Mouse (Mus musculus): ENCODE measurements around the gene Gse1. TPM values are rescaled to one million over a fixed set of nuclear protein-coding genes. Genes with fewer than 3 reads are reported as not detected.

The Gse1 gene
- polyA plus RNA-seq, 1 experiment from 2014 or later, result 6.4 TPM

DNA sequence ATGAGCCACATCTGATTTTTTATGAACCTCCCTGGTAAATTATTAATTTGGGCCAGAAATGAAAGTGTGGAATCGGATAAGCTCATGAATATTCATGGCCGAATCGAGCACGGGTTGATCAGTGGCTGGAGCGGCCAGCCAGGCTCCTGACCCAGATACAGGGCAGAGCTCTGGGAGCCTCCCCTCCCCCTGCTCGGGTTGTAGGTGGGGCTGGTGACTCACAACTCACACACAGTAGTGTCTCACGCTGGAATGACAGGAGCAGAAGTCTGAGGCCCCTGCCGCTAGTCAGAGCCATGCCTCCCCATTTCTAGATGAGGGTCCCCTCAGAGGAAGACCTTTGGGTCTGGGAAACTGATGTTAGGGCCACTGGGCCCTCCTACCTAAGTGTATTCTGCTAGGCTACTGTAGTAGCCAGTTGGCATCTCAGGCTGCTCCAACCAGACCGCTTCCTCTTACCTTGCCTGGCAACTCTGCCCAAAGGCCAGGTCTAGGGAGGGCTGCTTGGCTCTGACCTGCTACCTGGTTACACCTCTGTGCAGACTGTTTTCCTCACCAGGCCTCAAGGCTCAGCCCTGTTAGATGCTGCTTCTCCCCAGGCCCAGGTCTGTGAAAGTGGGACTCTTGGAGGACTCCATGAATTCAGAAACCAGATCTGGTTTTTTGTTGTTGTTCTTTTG is 270.8 kb downstream of the Gse1 start:
- 24% methylated on average over 9 of the region's 9 CpGs for WGBS

DNA sequence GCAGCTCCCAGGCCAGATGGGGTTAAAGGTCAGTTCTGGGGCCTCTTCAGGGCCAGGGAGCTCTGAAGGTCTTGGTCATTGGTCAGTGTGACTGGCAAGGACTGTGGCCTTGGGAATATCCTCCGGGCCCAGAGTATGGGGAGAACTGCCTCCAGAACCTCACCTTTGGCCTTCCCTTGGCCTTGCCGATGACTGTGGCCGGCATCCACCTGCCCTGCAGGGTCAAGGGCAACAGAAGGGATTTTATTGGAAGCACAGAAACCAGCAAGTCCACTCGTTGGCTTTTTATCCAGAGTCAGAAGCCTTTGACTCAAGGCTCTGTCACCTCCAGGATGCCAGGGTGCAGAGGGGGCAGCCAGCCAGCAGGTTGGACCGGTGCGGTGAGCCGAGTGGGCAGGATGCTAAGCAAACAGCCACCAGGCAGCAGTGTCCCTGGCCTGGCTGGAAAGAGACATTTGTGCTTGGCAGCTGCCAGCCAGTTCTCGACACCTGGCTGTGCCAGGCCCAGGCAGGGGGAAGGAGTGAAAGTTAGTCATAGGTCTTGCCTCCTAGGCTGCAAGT is 272.5 kb downstream of the Gse1 start:
- ATAC-seq, result no peak
- H3K9me3 ChIP-seq (ENCODE audit: control insufficient read depth), result no peaks in the 10 kb centered on the region
- H3K36me3 ChIP-seq (ENCODE audit: control insufficient read depth, insufficient read depth), result no peaks in the 10 kb centered on the region
- TF ChIP-seq CTCF (IDR thresholded peaks at IDR 0.05; ENCODE audit: low read depth), result 0 out of 2 replicates have a peak, but pooled peaks have one; percentile 20
- H3K4me2 ChIP-seq (replicated peaks; ENCODE audit: low read depth), result no peak overlapping the region
- H3K27me3 ChIP-seq (replicated peaks; ENCODE audit: control insufficient read depth, insufficient read depth, low read length), result no peaks in the 10 kb centered on the region
- no peak overlapping the region for H3K27ac ChIP-seq (ENCODE audit: low read depth, low read length)
- H3K4me1 ChIP-seq (replicated peaks; ENCODE audit: control insufficient read depth, insufficient read depth, low read length), result peaks cover 37% of the 10 kb centered on the region
- H3K4me3 ChIP-seq (ENCODE audit: low read depth, low read length), result no peak overlapping the region
- no peak overlapping the region for H3K9ac ChIP-seq (ENCODE audit: low read depth, low read length)
- WGBS, result 73% methylated on average over 8 of the region's 8 CpGs

More for the DNA sequence above, 270.8 kb downstream of the Gse1 start:
- Histone ChIP-seq H3K4me2 (replicated peaks; ENCODE audit: low read depth) (peak overlapping the region; percentile 54), H3K36me3 (ENCODE audit: control insufficient read depth, insufficient read depth) (no peaks in the 10 kb centered on the region), H3K4me3 (ENCODE audit: low read depth, low read length) (no peak overlapping the region), H3K9me3 (ENCODE audit: control insufficient read depth) (no peaks in the 10 kb centered on the region), H3K27ac (ENCODE audit: low read depth, low read length) (peak overlapping the region; percentile 52), H3K9ac (ENCODE audit: low read depth, low read length) (0 out of 2 replicates have a peak overlapping the region, but pooled peaks have one; percentile 17), H3K27me3 (replicated peaks; ENCODE audit: control insufficient read depth, insufficient read depth, low read length) (no peaks in the 10 kb centered on the region), H3K4me1 (replicated peaks; ENCODE audit: control insufficient read depth, insufficient read depth, low read length) (peaks cover 24% of the 10 kb centered on the region)
- ATAC-seq, result peak; percentile 85
- no peak for TF ChIP-seq CTCF (IDR thresholded peaks at IDR 0.05; ENCODE audit: low read depth)

DNA sequence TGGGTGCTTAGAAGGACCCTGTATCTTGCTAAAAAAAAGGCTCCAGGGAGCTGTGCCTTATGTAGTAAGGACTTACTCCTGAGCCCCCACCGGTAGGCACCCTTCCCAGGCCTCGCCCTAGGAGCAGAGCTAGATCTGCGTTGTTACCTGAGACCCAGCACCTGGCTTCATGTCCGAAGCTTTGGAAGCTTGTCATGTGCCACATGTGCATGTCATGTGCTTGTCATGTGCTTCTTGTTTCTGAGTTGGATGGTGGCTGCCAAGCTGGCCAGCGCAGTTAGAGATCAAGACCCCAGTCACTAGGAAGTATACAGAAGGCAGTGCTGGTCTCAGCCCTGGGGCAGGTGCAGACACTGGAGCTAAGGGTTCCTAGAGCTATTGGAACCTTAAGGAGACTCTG is 273.2 kb downstream of the Gse1 start:
- no peaks in the 10 kb centered on the region for H3K9me3 ChIP-seq (ENCODE audit: control insufficient read depth)
- H3K4me1 ChIP-seq (replicated peaks; ENCODE audit: control insufficient read depth, insufficient read depth, low read length), result peaks cover 39% of the 10 kb centered on the region
- no peak overlapping the region for H3K4me3 ChIP-seq (ENCODE audit: low read depth, low read length)
- TF ChIP-seq CTCF (IDR thresholded peaks at IDR 0.05; ENCODE audit: low read depth), result no peak
- 58% methylated on average over 5 of the region's 5 CpGs for WGBS
- no peak overlapping the region for H3K27ac ChIP-seq (ENCODE audit: low read depth, low read length)
- no peak overlapping the region for H3K4me2 ChIP-seq (replicated peaks; ENCODE audit: low read depth)
- ATAC-seq, result no peak
- no peaks in the 10 kb centered on the region for H3K27me3 ChIP-seq (replicated peaks; ENCODE audit: control insufficient read depth, insufficient read depth, low read length)
- no peaks in the 10 kb centered on the region for H3K36me3 ChIP-seq (ENCODE audit: control insufficient read depth, insufficient read depth)
- H3K9ac ChIP-seq (ENCODE audit: low read depth, low read length), result no peak overlapping the region

DNA sequence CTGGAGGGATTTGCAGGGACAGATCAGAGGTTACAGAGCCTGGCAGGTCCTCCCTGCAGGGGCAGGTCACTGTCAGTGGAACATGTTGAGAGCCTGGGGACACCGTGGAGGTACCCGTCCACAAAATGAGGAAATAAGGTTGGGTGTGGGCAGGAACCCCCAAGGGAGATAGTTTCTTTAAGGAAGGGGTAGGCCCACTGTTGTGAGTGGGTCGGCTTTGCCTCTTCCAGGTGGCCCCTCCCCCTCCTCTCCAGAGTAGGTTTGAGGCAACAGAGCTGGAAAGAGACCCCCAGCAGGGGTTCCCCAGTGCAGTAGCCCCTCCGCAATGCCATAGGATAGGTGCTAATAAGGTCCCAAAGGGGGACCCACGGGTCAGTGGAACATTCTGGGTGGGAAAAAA is 274.2 kb downstream of the Gse1 start:
- Histone ChIP-seq H3K4me2 (replicated peaks; ENCODE audit: low read depth) (no peak overlapping the region), H3K9ac (ENCODE audit: low read depth, low read length) (no peak overlapping the region), H3K4me3 (ENCODE audit: low read depth, low read length) (no peak overlapping the region), H3K9me3 (ENCODE audit: control insufficient read depth) (no peaks in the 10 kb centered on the region), H3K27ac (ENCODE audit: low read depth, low read length) (no peak overlapping the region), H3K27me3 (replicated peaks; ENCODE audit: control insufficient read depth, insufficient read depth, low read length) (no peaks in the 10 kb centered on the region), H3K36me3 (ENCODE audit: control insufficient read depth, insufficient read depth) (no peaks in the 10 kb centered on the region), H3K4me1 (replicated peaks; ENCODE audit: control insufficient read depth, insufficient read depth, low read length) (peaks cover 39% of the 10 kb centered on the region)
- WGBS, result 57% methylated on average over 5 of the region's 5 CpGs
- no peak for TF ChIP-seq CTCF (IDR thresholded peaks at IDR 0.05; ENCODE audit: low read depth)
- no peak for ATAC-seq

DNA sequence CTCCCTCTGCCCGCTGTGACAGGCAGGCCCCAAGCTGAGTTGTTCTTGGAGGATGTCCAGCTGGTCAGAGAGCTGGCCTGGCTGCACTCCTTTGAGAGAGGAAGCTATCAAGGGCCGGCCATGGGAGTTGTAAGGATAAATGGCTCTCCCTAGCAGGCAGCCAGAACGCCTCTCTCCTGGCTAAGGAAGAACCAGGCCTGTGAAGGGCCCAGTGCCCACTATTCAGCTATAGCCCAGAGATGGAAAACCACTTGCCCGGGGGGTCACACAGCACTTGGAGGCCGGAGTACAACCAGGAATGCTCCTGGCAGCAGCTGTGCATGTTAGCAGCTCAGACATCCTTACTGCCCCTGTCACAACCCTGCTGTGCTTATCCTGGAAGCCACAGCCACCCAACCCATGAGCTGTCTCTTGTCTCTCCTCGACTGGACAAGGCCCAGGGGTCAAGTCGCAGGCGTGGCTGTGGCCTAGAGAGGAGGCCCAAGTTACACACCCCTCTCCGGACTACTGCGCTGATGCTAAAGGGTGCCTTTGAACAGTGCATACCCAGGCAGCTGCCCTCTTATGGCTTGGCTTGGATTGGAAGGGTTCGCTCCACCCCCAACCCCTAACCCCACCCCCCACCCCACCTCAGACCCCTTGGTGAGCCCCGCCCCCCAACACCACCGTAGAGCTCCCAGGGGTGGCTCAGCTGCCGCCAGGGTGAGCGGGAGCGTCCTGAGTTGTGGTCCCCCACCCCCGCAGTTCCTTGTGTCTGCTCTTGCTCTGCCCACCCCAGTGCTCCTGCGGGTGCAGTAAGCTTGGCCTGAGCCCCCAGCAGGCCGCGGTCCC is 276.2 kb downstream of the Gse1 start:
- Histone ChIP-seq H3K4me1 (replicated peaks; ENCODE audit: control insufficient read depth, insufficient read depth, low read length) (peaks cover 35% of the 10 kb centered on the region), H3K9ac (ENCODE audit: low read depth, low read length) (no peak overlapping the region), H3K4me3 (ENCODE audit: low read depth, low read length) (no peak overlapping the region)

DNA sequence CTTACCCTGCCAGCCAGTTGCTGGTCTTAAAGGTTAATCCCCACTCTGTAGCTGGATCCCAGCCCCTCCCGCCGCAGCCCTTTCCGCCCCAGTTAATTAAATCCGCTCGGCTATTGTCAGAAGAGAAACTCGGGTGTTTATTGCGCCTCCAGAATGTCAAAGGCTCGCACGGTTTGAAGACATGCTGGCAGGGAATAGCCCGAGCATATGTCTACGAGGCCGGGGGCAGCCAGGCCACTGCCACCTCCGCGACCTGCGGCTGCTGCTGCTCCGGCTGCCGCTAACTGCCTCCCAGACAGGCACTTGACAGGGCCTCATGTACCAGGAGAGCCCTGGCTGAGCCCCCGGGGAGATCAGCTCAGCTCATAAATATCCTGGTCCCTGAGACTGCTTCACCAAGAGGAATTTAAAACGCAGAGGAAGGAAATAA is 276.8 kb downstream of the Gse1 start:
- Histone ChIP-seq H3K36me3 (ENCODE audit: control insufficient read depth, insufficient read depth) (no peaks in the 10 kb centered on the region), H3K4me3 (ENCODE audit: low read depth, low read length) (0 out of 2 replicates have a peak overlapping the region, but pooled peaks have one; percentile 3), H3K4me1 (replicated peaks; ENCODE audit: control insufficient read depth, insufficient read depth, low read length) (peaks cover 41% of the 10 kb centered on the region), H3K4me2 (replicated peaks; ENCODE audit: low read depth) (peak overlapping the region; percentile 44), H3K9ac (ENCODE audit: low read depth, low read length) (no peak overlapping the region), H3K9me3 (ENCODE audit: control insufficient read depth) (no peaks in the 10 kb centered on the region), H3K27ac (ENCODE audit: low read depth, low read length) (no peak overlapping the region), H3K27me3 (replicated peaks; ENCODE audit: control insufficient read depth, insufficient read depth, low read length) (no peaks in the 10 kb centered on the region)
- no peak for ATAC-seq
- TF ChIP-seq CTCF (IDR thresholded peaks at IDR 0.05; ENCODE audit: low read depth), result no peak
- 18% methylated on average over 19 of the region's 19 CpGs for WGBS

More for the DNA sequence above, 276.2 kb downstream of the Gse1 start:
- Histone ChIP-seq H3K36me3 (ENCODE audit: control insufficient read depth, insufficient read depth) (no peaks in the 10 kb centered on the region), H3K9me3 (ENCODE audit: control insufficient read depth) (no peaks in the 10 kb centered on the region), H3K27me3 (replicated peaks; ENCODE audit: control insufficient read depth, insufficient read depth, low read length) (no peaks in the 10 kb centered on the region), H3K27ac (ENCODE audit: low read depth, low read length) (no peak overlapping the region), H3K4me2 (replicated peaks; ENCODE audit: low read depth) (peak overlapping the region; percentile 44)
- no peak for ATAC-seq
- WGBS, result 28% methylated on average over 19 of the region's 20 CpGs
- no peak for TF ChIP-seq CTCF (IDR thresholded peaks at IDR 0.05; ENCODE audit: low read depth)
